In genomic region chr10:99179122-99179521, GRCm38 (mm10) we compare ENCODE assay signal across 36 mouse cellular contexts. TPM values are rescaled to one million over a fixed set of nuclear protein-coding genes. Genes with fewer than 3 reads are reported as not detected.
"Had no signal": no experiment of that assay in that cellular context is flagged by ENCODE, and none has a peak within 500 bp of the region (broad histone marks: within the 10 kb centered on the region; RNA-seq: fewer than 3 reads in every experiment).

No protein-coding gene starts in this region.

- H3K9me3 ChIP-seq: heart, embryonic 13.5 days; heart, embryonic 15.5 days; hindbrain, embryonic 10.5 days; hindbrain, embryonic 12.5 days; intestine, embryonic 15.5 days; limb, embryonic 13.5 days; limb, embryonic 15.5 days had no signal

- H3K4me3 ChIP-seq: gastrocnemius, adult 2 months; heart, adult 2 months; heart, embryonic 13.5 days; heart, embryonic 15.5 days; hindbrain, embryonic 10.5 days; hindbrain, embryonic 12.5 days; intestine, embryonic 15.5 days; layer of hippocampus, adult 2 months; left cerebral cortex, adult 2 months; limb, embryonic 13.5 days; limb, embryonic 15.5 days had no signal

- H3K27ac ChIP-seq: gastrocnemius, adult 2 months; heart, adult 2 months; heart, embryonic 13.5 days; heart, embryonic 15.5 days; hindbrain, embryonic 10.5 days; hindbrain, embryonic 12.5 days; hindbrain, embryonic 14.5 days; intestine, embryonic 15.5 days; layer of hippocampus, adult 2 months; left cerebral cortex, adult 2 months; limb, embryonic 13.5 days; limb, embryonic 15.5 days had no signal

- DNase-seq: gastrocnemius, adult 2 months; gastrocnemius, postnatal 10 days; gastrocnemius, postnatal 25 days; heart, adult 2 months; heart, postnatal 4 days; kidney, adult 18-20 months; kidney, adult 8-10 months; kidney, postnatal 10 days; kidney, postnatal 25 days; kidney, postnatal 4 days had no signal

- H3K36me3 ChIP-seq: heart, embryonic 13.5 days; heart, embryonic 15.5 days; intestine, embryonic 15.5 days; limb, embryonic 15.5 days had no signal

- H3K9ac ChIP-seq: heart, embryonic 13.5 days; heart, embryonic 15.5 days; hindbrain, embryonic 12.5 days; hindbrain, embryonic 14.5 days; intestine, embryonic 15.5 days; limb, embryonic 13.5 days; limb, embryonic 15.5 days had no signal

- H3K4me1 ChIP-seq: heart, embryonic 13.5 days; heart, embryonic 15.5 days; hindbrain, embryonic 12.5 days; intestine, embryonic 15.5 days; limb, embryonic 13.5 days; limb, embryonic 15.5 days had no signal

- H3K27me3 ChIP-seq: heart, embryonic 13.5 days; heart, embryonic 15.5 days; hindbrain, embryonic 12.5 days; intestine, embryonic 15.5 days; limb, embryonic 13.5 days; limb, embryonic 15.5 days had no signal

- ATAC-seq: hindbrain, embryonic 16.5 days; inflammation-experienced regulatory T-cells, adult 6 months; intestine, embryonic 15.5 days; intestine, postnatal 0 days had no signal

- H3K4me2 ChIP-seq: heart, embryonic 11.5 days; heart, embryonic 13.5 days; heart, embryonic 15.5 days; hindbrain, embryonic 12.5 days; hindbrain, embryonic 14.5 days; intestine, embryonic 15.5 days; limb, embryonic 13.5 days; limb, embryonic 15.5 days; liver, embryonic 11.5 days had no signal

RNA-seq across cellular contexts. Expression of gene Phxr2, which starts 53.0 kb away (rescaled TPM):
- total RNA-seq: gastrocnemius, adult 2 months; gastrocnemius, postnatal 10 days; gastrocnemius, postnatal 25 days; gastrocnemius, postnatal 4 days; heart, adult 2 months; heart, postnatal 25 days; heart, postnatal 4 days; layer of hippocampus, adult 2 months; layer of hippocampus, postnatal 10 days; layer of hippocampus, postnatal 25 days; left cerebral cortex, adult 2 months; left cerebral cortex, postnatal 14 days; left cerebral cortex, postnatal 36 days had no signal
- polyA plus RNA-seq: frontal cortex, adult 2 months; heart, adult 2 months; heart, embryonic 11.5 days; heart, embryonic 13.5 days; heart, embryonic 15.5 days; heart, postnatal 0 days; hindbrain, embryonic 10.5 days; hindbrain, embryonic 14.5 days; inflammation-experienced regulatory T-cells, adult 6 months; intestine, embryonic 15.5 days; intestine, postnatal 0 days; kidney, embryonic 14.5 days; kidney, embryonic 16.5 days; limb, embryonic 11.5 days; limb, embryonic 13.5 days; limb, embryonic 15.5 days had no signal
